ENCODE assay signal across 25 mouse cellular contexts in the genomic region with DNA sequence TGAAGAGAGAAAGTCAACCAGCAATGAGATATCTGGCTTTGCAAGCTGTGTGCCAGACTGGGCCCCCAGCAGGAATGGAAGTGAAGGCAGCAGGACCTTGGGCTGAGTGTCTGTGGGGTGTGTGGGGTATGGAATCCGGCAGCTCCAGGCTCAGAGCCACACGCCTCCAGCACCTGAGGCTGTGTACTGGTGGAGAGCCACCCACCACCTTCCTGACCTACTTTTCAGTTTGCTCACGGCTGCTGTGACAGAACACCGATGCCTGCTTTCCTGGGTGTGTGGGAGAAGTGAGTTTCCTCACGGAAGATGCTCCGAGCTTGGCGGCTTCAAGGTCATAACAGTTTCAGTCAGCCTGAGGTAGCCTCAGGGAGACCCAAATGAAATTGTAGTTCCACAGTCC. TPM values are rescaled to one million over a fixed set of nuclear protein-coding genes. Genes with fewer than 3 reads are reported as not detected.
DNase-seq lines count a peak whose midpoint lies in the region; ATAC-seq and TF ChIP-seq lines count a peak whose summit lies in the region.
"Had no signal": no experiment of that assay in that cellular context is flagged by ENCODE, and none has a peak within 500 bp of the region (broad histone marks: within the 10 kb centered on the region; RNA-seq: fewer than 3 reads in every experiment).

No protein-coding gene starts in this region.

- ATAC-seq in cerebellum, adult (ENCODE audit: insufficient number of reproducible peaks, low FRiP score, low TSS enrichment) = peak; percentile 72
- ATAC-seq: activated CD4-positive, CD25-positive, alpha-beta regulatory T cell, adult 4 months had no signal

- H3K4me3 ChIP-seq in layer of hippocampus, adult 2 months = no peak overlapping the region
- H3K4me3 ChIP-seq: hindbrain, embryonic 15.5 days; limb, embryonic 15.5 days; lung, embryonic 15.5 days; megakaryocyte, embryonic 14.5 days had no signal

- no peak for TF ChIP-seq CTCF in layer of hippocampus, adult 2 months (conservative IDR thresholded peaks at IDR 0.05)

- H3K27ac ChIP-seq in layer of hippocampus, adult 2 months = no peak overlapping the region
- H3K27ac ChIP-seq: hindbrain, embryonic 15.5 days; kidney, postnatal 0 days; limb, embryonic 15.5 days; liver, embryonic 14.5 days; lung, embryonic 15.5 days had no signal

- DNase-seq in cerebellum, postnatal 14 days = no peak
- DNase-seq in layer of hippocampus, adult 9-11 months = peak; percentile 29
- no peak for DNase-seq in layer of hippocampus, adult 2 months (ENCODE audit: low spot score in 2 of 2)
- DNase-seq in right cerebral cortex, postnatal 25 days = peak; percentile 65
- no peak for DNase-seq in right cerebral cortex, postnatal 14 days
- DNase-seq in telencephalon, adult 2 months (ENCODE audit: low read depth, low spot score) = peak; percentile 81
- DNase-seq in adrenal gland, adult 18-20 months (ENCODE audit: low spot score in 2 of 2) = no peak
- DNase-seq: adrenal gland, postnatal 14 days; cerebellum, adult 11 months; gastrocnemius, postnatal 10 days; kidney, adult 2 months; layer of hippocampus, postnatal 36 days; lung, postnatal 36 days; midbrain, embryonic 14.5 days; thymus, postnatal 36 days had no signal

RNA-seq across cellular contexts. Expression of a gene that starts 15.5 kb away (rescaled TPM):
- total RNA-seq in layer of hippocampus, adult 2 months (2021) = 100 to 1,000 TPM; 100 to 105 TPM
- total RNA-seq in adrenal gland, adult 18-20 months (2021) = under 1 TPM; 0.56 to 0.80 TPM
- total RNA-seq: granulocyte monocyte progenitor cell, adult 5-6 weeks; hematopoietic stem cell, adult 5-6 weeks had no signal

RNA-seq across cellular contexts. Expression of a gene that starts 30.9 kb away (rescaled TPM):
- 10 to 100 TPM; 14.1 to 21.0 TPM for total RNA-seq in layer of hippocampus, adult 2 months (2021)
- 10 to 100 TPM; 15.8 to 29.3 TPM for total RNA-seq in adrenal gland, adult 18-20 months (2021)

Comparison
In these comparisons a context has a peak if more than half of its experiments do, and no peak if none do; other contexts are left out.
1. DNase-seq: peak in layer of hippocampus, adult 9-11 months (single experiment), right cerebral cortex, postnatal 25 days (single experiment) and telencephalon, adult 2 months (single experiment); none in cerebellum, postnatal 14 days (0 of 2), layer of hippocampus, adult 2 months (0 of 2), right cerebral cortex, postnatal 14 days (single experiment) and adrenal gland, adult 18-20 months (0 of 2).
2. RNA of a gene that starts 15.5 kb away (total RNA-seq): 100 to 105 TPM in layer of hippocampus, adult 2 months; 0.56 to 0.80 TPM in adrenal gland, adult 18-20 months; every median in the first group is over 10 times any median in the second.